Mouse (Mus musculus) lung, postnatal 0 days (tissue): ENCODE measurements around the gene Zfp831.

ENCODE experiments used
- CTCF ChIP-seq: IDR thresholded peaks from 2 replicates; pipeline ENCODE4 v1.5.1; 2016; ENCODE audit warnings: antibody characterized with exemption, mild to moderate bottlenecking
- EP300 ChIP-seq: IDR thresholded peaks from 2 replicates; pipeline ENCODE4 v1.6.1; 2016; ENCODE audit warnings: antibody characterized with exemption, mild to moderate bottlenecking, control low read depth

DNA sequence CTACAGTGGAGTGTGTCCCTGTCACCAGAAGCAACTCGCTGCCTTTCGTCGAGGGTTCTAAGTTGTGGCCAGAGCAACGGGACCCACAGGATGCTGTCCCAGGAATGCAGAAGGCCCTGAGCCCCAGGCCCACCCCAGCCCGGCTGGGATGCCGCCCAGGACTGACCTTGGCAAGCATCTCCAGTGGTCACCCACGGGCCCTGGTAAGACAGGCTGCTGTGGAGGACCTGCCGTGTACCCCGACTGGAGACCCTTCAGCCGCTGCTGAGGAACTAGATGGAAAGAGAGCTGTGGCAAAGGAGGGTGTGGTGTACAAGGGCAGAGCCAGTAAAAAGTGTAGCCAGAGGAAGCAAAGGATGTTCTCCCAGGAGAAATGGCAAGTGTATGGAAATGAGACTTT is 1.6 kb downstream of the Zfp831 start:
- TF ChIP-seq CTCF, result no peak
- no peak for TF ChIP-seq EP300
